Mouse (Mus musculus): Measurements from ENCODE around the gene Pdk3. TPM values are rescaled to one million over a fixed set of nuclear protein-coding genes. Genes with fewer than 3 reads are reported as not detected.

Pdk3 gene
- polyA plus RNA-seq, 1 experiment from 2014 or later, result 51.6 TPM

- no peaks in the 10 kb centered on the region for H3K4me1 ChIP-seq
- H3K27ac ChIP-seq, result no peak overlapping the region
- no peak for ATAC-seq (ENCODE audit: insufficient number of reproducible peaks, low FRiP score, low TSS enrichment, low read depth)
- no peak overlapping the region for H3K4me3 ChIP-seq
- peaks cover 9% of the 10 kb centered on the region; the same call in 1 of the 2 replicates for H3K27me3 ChIP-seq
- no peak overlapping the region for H3K9ac ChIP-seq
- no peaks in the 10 kb centered on the region for H3K36me3 ChIP-seq
- 56% methylated on average over 7 of the region's 7 CpGs for WGBS
- no peaks in the 10 kb centered on the region for H3K9me3 ChIP-seq
- no peak overlapping the region for H3K4me2 ChIP-seq
Measured at GRCm38 (mm10) chrX:93756867-93757455, 75.0 kb downstream of the Pdk3 start.

DNA sequence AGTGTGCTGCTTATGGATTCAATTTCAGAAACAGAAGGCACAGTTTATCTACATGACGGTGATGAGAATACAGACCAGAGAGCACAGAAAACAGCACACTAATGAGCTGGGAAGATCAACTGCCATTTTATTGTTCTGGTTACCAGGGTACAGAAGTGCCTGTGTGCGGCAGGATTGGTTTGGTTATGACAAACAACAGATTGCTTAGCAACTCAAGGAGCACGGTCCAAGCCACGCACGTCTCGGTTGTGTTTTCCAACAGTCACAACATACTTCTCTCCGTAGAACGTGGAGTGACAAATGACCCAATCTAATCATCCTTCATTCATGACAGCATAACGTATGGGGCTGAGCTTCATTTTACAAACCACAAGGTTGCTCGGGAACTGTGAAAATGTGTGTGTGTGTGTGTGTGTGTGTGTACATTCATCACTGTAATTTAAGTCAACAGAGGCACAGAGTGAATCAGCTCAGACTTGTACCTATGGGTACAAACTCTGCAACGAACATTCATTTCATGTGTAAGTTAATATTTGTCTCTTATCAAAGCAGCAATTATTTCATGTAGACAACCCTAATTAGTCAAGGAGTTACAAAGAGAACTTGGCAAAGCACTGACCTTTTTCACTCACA lies 76.7 kb downstream of the Pdk3 start:
- no peak overlapping the region for H3K4me2 ChIP-seq
- H3K9ac ChIP-seq, result no peak overlapping the region
- H3K4me1 ChIP-seq, result no peaks in the 10 kb centered on the region
- H3K27me3 ChIP-seq, result peaks cover 9% of the 10 kb centered on the region; the same call in 1 of the 2 replicates
- no peak for ATAC-seq (ENCODE audit: insufficient number of reproducible peaks, low FRiP score, low TSS enrichment, low read depth)
- H3K9me3 ChIP-seq, result no peaks in the 10 kb centered on the region
- no peak overlapping the region for H3K27ac ChIP-seq
- no peaks in the 10 kb centered on the region for H3K36me3 ChIP-seq
- 68% methylated on average over 11 of the region's 11 CpGs for WGBS
- H3K4me3 ChIP-seq, result no peak overlapping the region

GRCm38 (mm10) chrX:93750566-93750965 lies 81.4 kb downstream of the Pdk3 start:
- ATAC-seq (ENCODE audit: insufficient number of reproducible peaks, low FRiP score, low TSS enrichment, low read depth), result no peak
- Histone ChIP-seq H3K4me3 (no peak overlapping the region), H3K9me3 (no peaks in the 10 kb centered on the region), H3K4me1 (no peaks in the 10 kb centered on the region), H3K27me3 (no peaks in the 10 kb centered on the region; the same call in 1 of the 2 replicates), H3K36me3 (no peaks in the 10 kb centered on the region), H3K9ac (no peak overlapping the region), H3K27ac (no peak overlapping the region), H3K4me2 (no peak overlapping the region)
- 93% methylated on average over 6 of the region's 6 CpGs for WGBS

- no peak for ATAC-seq (ENCODE audit: insufficient number of reproducible peaks, low FRiP score, low TSS enrichment, low read depth)
- Histone ChIP-seq H3K4me2 (no peak overlapping the region), H3K9ac (no peak overlapping the region), H3K27me3 (no peaks in the 10 kb centered on the region; the same call in 1 of the 2 replicates), H3K27ac (no peak overlapping the region), H3K36me3 (no peaks in the 10 kb centered on the region), H3K4me3 (no peak overlapping the region), H3K4me1 (no peaks in the 10 kb centered on the region), H3K9me3 (no peaks in the 10 kb centered on the region)
- WGBS, result 78% methylated on average over 1 of the region's 1 CpGs
Measured at GRCm38 (mm10) chrX:93749165-93749564, 82.8 kb downstream of the Pdk3 start.

DNA sequence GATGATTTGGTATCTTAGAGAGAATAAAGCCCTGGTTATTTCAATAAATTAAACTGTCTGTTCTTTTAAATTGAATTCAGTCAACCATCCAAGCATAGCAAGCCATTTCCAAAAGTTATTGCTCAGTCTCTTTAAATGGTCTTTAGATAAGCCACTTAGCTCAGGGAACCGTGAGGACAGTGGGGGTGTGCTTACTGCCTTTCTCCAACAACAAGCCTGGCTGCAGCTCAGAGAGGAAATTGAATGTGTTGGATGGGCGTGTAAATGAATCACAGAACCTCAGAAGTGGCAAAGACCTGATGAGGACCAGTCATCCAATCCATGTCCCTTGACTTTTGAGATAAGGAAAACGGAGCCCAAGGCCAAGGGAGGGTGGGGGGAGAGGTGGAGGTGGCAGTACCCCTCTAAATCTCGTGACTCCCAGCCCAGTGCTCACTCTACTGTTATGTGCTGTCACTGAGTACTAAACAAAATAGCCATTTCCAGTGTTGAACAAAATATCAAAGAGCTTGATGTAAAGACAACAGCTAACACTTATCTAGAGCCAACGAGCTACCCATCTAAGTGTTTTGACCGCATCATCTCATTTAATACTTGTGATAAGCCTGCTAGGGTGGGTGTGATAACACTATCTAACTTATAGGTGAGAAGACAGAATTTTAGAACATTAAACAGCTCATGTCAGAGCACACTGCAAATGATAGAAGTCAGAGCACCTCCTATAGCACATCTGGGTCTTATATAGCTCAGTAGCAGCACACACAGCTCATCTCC lies 98.8 kb downstream of the Pdk3 start:
- no peaks in the 10 kb centered on the region for H3K9me3 ChIP-seq
- H3K27me3 ChIP-seq, result 0 out of 2 replicates have a peak, but pooled peaks cover 2% of the 10 kb centered on the region
- WGBS, result 68% methylated on average over 6 of the region's 6 CpGs
- H3K36me3 ChIP-seq, result no peaks in the 10 kb centered on the region
- ATAC-seq (ENCODE audit: insufficient number of reproducible peaks, low FRiP score, low TSS enrichment, low read depth), result no peak
- no peak overlapping the region for H3K4me2 ChIP-seq
- no peak overlapping the region for H3K9ac ChIP-seq
- H3K27ac ChIP-seq, result no peak overlapping the region
- H3K4me1 ChIP-seq, result no peaks in the 10 kb centered on the region
- no peak overlapping the region for H3K4me3 ChIP-seq

DNA sequence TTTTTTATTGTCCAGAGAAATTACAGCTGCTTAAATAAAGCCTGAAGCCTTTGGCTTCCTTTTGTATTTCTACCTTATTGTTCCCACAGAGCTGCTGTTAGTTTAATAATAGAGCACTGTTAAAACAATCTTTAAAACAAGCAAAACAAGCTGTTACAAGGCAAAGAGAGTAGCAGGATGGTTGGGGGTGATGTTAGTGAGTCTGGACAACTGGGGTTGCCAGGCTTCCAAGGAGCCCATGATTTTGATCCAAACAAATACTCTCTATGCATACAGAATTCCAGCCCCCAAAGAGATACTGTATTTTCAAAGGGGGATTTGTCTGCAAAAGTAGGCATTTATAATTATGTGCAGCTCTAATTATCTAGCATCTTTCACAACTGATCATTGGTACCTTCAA lies 99.6 kb downstream of the Pdk3 start:
- Histone ChIP-seq H3K9me3 (no peaks in the 10 kb centered on the region), H3K27me3 (no peaks in the 10 kb centered on the region)
- ATAC-seq (ENCODE audit: insufficient number of reproducible peaks, low FRiP score, low TSS enrichment, low read depth), result no peak

DNA sequence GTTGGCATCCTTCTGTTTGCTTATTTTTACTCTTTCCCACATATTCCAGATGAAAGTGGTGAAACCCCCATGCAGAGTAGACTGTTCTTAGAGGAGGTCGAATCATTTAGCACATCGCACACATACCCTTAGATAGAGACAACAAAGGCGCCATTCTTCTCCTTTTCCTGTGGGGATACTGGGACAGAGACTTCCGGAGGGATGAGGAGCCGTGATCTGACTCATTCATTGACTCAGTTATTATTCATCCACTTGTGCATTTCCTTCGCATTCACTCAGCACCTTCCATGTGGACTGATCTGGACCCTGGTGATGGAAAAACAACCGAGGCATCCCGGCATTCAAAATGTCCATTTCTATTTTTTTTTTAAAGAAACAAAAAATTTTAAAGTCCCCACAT lies 101.1 kb downstream of the Pdk3 start:
- H3K36me3 ChIP-seq, result no peaks in the 10 kb centered on the region
- 91% methylated on average over 8 of the region's 8 CpGs for WGBS
- ATAC-seq (ENCODE audit: insufficient number of reproducible peaks, low FRiP score, low TSS enrichment, low read depth), result no peak

More for the DNA sequence above, 99.6 kb downstream of the Pdk3 start:
- Histone ChIP-seq H3K4me1 (no peaks in the 10 kb centered on the region), H3K27ac (no peak overlapping the region), H3K4me2 (no peak overlapping the region), H3K9ac (no peak overlapping the region), H3K36me3 (no peaks in the 10 kb centered on the region), H3K4me3 (no peak overlapping the region)

GRCm38 (mm10) chrX:93729529-93729928 lies 102.5 kb downstream of the Pdk3 start:
- no peak for ATAC-seq (ENCODE audit: insufficient number of reproducible peaks, low FRiP score, low TSS enrichment, low read depth)
- WGBS, result 90% methylated on average over 1 of the region's 1 CpGs
- Histone ChIP-seq H3K27me3 (no peaks in the 10 kb centered on the region), H3K9ac (no peak overlapping the region), H3K36me3 (no peaks in the 10 kb centered on the region), H3K27ac (no peak overlapping the region), H3K9me3 (no peaks in the 10 kb centered on the region), H3K4me2 (no peak overlapping the region), H3K4me3 (no peak overlapping the region), H3K4me1 (no peaks in the 10 kb centered on the region)

More for the DNA sequence above, 101.1 kb downstream of the Pdk3 start:
- H3K4me2 ChIP-seq, result no peak overlapping the region
- no peaks in the 10 kb centered on the region for H3K9me3 ChIP-seq
- H3K27me3 ChIP-seq, result no peaks in the 10 kb centered on the region
- no peak overlapping the region for H3K4me3 ChIP-seq
- no peak overlapping the region for H3K27ac ChIP-seq
- H3K4me1 ChIP-seq, result no peaks in the 10 kb centered on the region
- H3K9ac ChIP-seq, result no peak overlapping the region

Other genes with a start within 250 kb of the Pdk3 start
- 13.3 and 16.8 TPM in 2 replicates for gene Pola1, start 200.0 kb downstream of the Pdk3 start, polyA plus RNA-seq (2015; fragmentation: Nextera tagmentation; extraction: Ambion mirVana)
- 2.2 and 2.3 TPM in 2 replicates for gene Pcyt1b, start 177.3 kb downstream of the Pdk3 start, polyA plus RNA-seq (2015; fragmentation: Nextera tagmentation; extraction: Ambion mirVana)
- 0.22 and 0.23 TPM in 2 replicates for gene AU015836, start 136.5 kb upstream of the Pdk3 start, polyA plus RNA-seq (2015; fragmentation: Nextera tagmentation; extraction: Ambion mirVana)